Mouse (Mus musculus): ENCODE data around the gene Nim1k.

DNA sequence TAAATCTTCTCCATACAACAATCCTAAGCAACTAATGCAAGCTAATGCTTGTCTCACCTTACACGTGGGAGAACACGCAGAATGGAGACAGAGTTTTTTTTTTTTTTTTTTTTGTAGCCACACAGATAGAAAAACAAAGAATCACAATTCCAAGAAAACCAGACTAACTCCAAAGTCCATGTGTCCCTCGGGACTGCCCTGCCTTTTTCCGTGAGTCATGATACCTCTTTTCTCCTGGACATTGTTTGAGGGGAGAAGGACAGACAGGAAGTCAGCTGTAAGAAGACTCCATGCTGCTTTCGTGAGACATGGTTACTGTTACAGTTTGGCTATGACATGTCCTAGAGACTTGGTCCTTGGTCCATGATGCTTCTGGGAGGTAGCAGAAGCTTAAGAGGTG lies 32.3 kb downstream of the Nim1k start:
- no peak for TF ChIP-seq GATA1 (IDR thresholded peaks at IDR 0.05; ENCODE audit: borderline replicate concordance, low read length)
- no peak for TF ChIP-seq FLI1 (IDR thresholded peaks at IDR 0.05; ENCODE audit: low read length)
